Mouse (Mus musculus): ENCODE data around the gene Exosc9. TPM values are rescaled to one million over a fixed set of nuclear protein-coding genes. Genes with fewer than 3 reads are reported as not detected.

Gene Exosc9
- 2.1 and 3.9 TPM in 2 replicates for polyA plus RNA-seq (2012; rRNA removed)

DNA sequence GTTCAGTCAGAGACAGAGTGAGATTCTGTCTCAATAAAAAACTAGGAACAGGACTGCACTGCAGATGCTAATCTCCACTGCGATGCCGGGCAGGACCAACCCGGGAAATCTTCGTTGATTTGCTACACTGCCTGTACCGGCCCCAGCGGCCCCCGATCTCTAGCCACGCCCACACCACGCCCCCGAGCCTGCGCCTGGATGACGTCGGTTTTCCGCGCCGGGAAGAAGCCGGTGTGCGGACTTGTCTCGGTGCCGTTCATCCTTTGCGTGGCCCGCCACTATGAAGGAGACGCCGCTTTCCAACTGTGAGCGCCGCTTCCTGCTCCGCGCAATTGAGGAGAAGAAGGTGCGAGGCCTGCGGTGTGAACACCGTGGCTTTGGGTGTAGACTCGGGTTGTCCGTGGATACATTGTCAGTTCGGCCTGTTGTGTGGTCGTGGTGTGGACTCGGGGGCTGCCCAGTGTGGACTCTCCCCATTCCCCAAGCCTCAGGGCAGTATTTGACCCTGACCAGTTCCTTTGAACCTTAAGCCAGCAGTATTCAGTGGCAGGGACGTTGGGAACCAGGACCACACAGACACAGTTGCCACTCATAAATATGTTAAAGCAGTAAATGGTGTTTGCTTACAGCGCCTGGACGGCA lies at the start of gene Exosc9:
Exosc9 (plus strand) TSS at position 201 of the 642 bp plus-strand sequence.
- under 1% methylated on average over 39 of the region's 39 CpGs for WGBS
- peaks cover 27% of the 10 kb centered on the region for H3K36me3 ChIP-seq (ENCODE audit: control insufficient read depth, insufficient read depth, low read length)
- H3K27ac ChIP-seq (ENCODE audit: insufficient read depth, low read depth, low read length): no peak within 1 kb of the TSS
- TF ChIP-seq CTCF (IDR thresholded peaks at IDR 0.05; ENCODE audit: extremely low read depth, insufficient read length, insufficient replicate concordance, low read depth, low read length) (no peak), POLR2A (IDR thresholded peaks at IDR 0.05; ENCODE audit: low read depth, low read length) (peak; percentile 39; the same call in 1 of the 2 replicates)
- peaks cover 8% of the 10 kb centered on the region for H3K4me1 ChIP-seq (ENCODE audit: control insufficient read depth, insufficient read depth, insufficient read length, low read length)
- peak within 1 kb of the TSS; percentile 96 for H3K4me3 ChIP-seq (ENCODE audit: low read depth, low read length)
- H3K27me3 ChIP-seq (ENCODE audit: control insufficient read depth, insufficient read depth, low read length): no peaks in the 10 kb centered on the region

DNA sequence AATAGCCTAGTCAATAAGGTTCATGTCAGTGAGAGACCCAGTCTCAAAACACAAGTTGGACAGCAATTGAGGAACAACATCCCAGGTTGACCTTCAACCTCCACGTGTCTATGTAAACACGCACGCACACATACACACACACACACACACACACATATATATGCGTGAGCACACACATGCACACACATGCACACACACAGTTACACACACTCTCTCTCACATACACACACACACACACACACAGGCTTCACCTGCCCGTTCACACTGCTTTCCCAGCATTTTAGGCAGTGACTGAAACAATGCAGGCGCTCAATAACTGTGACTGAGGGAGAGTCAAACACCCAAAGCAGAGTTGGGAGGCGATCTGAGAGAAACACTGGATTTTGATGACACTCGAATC lies 47.1 kb upstream of the Exosc9 start:
- peaks cover 3% of the 10 kb centered on the region; the same call in 1 of the 2 replicates for H3K4me1 ChIP-seq (ENCODE audit: control insufficient read depth, insufficient read depth, insufficient read length, low read length)
- H3K27me3 ChIP-seq (ENCODE audit: control insufficient read depth, insufficient read depth, low read length): no peaks in the 10 kb centered on the region
- H3K36me3 ChIP-seq (ENCODE audit: control insufficient read depth, insufficient read depth, low read length): no peaks in the 10 kb centered on the region
- WGBS: 85% methylated on average over 8 of the region's 8 CpGs
- no peak overlapping the region for H3K4me3 ChIP-seq (ENCODE audit: low read depth, low read length)
- TF ChIP-seq POLR2A (IDR thresholded peaks at IDR 0.05; ENCODE audit: low read depth, low read length): no peak
- TF ChIP-seq CTCF (IDR thresholded peaks at IDR 0.05; ENCODE audit: extremely low read depth, insufficient read length, insufficient replicate concordance, low read depth, low read length): no peak
- H3K27ac ChIP-seq (ENCODE audit: insufficient read depth, low read depth, low read length): no peak overlapping the region

DNA sequence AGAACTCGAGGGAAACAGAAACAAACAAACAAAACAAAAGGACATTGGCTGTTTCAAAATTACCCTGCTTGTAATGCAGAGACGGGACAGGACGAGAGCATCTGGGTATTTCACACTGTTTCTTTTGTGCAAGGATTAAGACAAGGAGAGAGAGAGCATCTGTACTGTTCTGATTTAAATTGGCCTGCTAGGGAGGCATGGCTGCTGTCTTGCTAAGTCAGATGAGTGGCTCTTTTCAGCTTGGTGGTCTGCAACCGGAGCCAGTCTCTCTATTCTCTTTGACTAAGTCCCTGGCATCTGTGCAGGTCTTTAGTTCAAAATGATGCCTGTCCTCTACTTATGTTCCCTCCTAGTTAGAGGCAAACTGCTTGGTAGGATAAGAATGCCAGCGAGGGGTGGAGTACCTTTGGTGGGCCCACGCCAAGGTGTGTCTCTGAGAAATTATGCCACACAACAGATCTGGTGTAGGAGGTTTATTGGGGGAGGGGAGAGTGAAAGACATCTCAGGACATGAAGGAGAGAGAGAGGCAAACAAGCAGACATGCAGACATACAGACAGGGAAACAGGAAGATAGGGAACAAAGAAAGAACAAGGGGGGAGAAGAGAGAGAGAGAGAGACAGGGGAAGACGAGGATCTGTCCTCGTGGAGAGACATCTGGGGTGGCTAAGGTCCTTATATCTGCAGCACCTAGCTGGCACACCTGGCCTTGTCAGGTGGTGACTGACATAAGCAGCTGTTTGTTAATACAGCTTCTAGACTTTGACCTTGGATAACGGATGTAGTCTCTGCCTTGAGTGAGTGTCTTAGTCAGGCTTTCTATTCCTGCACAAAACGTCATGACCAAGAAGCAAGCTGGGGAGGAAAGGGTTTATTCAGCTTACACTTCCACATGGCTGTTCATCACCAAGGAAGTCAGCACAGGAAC lies 46.3 kb upstream of the Exosc9 start:
- WGBS: 39% methylated on average over 10 of the region's 10 CpGs
- H3K27ac ChIP-seq (ENCODE audit: insufficient read depth, low read depth, low read length): no peak overlapping the region
- H3K4me1 ChIP-seq (ENCODE audit: control insufficient read depth, insufficient read depth, insufficient read length, low read length): peaks cover 3% of the 10 kb centered on the region; the same call in 1 of the 2 replicates
- no peak overlapping the region for H3K4me3 ChIP-seq (ENCODE audit: low read depth, low read length)
- no peaks in the 10 kb centered on the region for H3K27me3 ChIP-seq (ENCODE audit: control insufficient read depth, insufficient read depth, low read length)
- no peaks in the 10 kb centered on the region for H3K36me3 ChIP-seq (ENCODE audit: control insufficient read depth, insufficient read depth, low read length)
- TF ChIP-seq CTCF (IDR thresholded peaks at IDR 0.05; ENCODE audit: extremely low read depth, insufficient read length, insufficient replicate concordance, low read depth, low read length) (no peak), POLR2A (IDR thresholded peaks at IDR 0.05; ENCODE audit: low read depth, low read length) (no peak)

DNA sequence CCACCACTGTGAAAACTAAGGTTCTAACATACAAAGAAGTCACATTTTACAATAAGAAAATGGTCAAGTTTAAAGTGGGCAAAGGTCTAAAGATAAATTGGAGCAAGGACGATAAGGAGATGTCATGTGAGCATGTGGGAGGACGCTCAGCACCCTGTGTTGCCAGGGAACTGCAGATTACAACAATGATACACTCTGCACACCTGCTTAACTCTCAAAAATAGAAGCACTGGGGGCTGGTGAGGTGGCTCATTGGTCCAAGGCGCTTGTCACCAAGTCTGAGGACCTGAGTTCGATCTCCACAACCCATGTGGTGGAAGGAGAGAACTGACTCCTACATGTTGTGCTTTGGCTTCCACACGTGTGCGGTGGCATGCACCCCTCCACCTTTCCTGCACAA lies 40.9 kb upstream of the Exosc9 start:
- Histone ChIP-seq H3K27me3 (ENCODE audit: control insufficient read depth, insufficient read depth, low read length) (no peaks in the 10 kb centered on the region), H3K4me1 (ENCODE audit: control insufficient read depth, insufficient read depth, insufficient read length, low read length) (peaks cover 3% of the 10 kb centered on the region; the same call in 1 of the 2 replicates), H3K27ac (ENCODE audit: insufficient read depth, low read depth, low read length) (no peak overlapping the region), H3K36me3 (ENCODE audit: control insufficient read depth, insufficient read depth, low read length) (no peaks in the 10 kb centered on the region), H3K4me3 (ENCODE audit: low read depth, low read length) (no peak overlapping the region)
- 36% methylated on average over 6 of the region's 6 CpGs for WGBS
- TF ChIP-seq CTCF (IDR thresholded peaks at IDR 0.05; ENCODE audit: extremely low read depth, insufficient read length, insufficient replicate concordance, low read depth, low read length): no peak
- no peak for TF ChIP-seq POLR2A (IDR thresholded peaks at IDR 0.05; ENCODE audit: low read depth, low read length)

DNA sequence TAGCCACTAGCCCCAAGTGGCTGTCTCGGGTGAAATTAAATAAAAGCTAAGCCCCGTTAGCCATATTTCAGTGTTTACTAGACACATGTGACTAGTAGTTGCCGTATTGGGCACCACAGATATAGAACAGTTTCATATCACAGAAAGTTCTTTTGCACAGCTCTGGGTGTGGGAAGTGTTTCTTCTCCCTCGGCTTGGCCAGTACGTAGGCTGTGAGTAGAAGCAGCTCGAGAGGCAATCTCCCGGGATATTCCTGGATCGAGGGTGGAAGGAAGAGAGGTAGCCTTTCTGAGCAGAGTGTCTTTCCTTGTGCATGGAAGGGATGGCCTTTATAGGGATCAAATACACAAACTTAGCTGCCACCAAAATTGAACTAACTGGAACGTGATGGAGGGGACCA lies 36.2 kb upstream of the Exosc9 start:
- H3K4me1 ChIP-seq (ENCODE audit: control insufficient read depth, insufficient read depth, insufficient read length, low read length): peaks cover 7% of the 10 kb centered on the region
- 84% methylated on average over 9 of the region's 9 CpGs for WGBS

DNA sequence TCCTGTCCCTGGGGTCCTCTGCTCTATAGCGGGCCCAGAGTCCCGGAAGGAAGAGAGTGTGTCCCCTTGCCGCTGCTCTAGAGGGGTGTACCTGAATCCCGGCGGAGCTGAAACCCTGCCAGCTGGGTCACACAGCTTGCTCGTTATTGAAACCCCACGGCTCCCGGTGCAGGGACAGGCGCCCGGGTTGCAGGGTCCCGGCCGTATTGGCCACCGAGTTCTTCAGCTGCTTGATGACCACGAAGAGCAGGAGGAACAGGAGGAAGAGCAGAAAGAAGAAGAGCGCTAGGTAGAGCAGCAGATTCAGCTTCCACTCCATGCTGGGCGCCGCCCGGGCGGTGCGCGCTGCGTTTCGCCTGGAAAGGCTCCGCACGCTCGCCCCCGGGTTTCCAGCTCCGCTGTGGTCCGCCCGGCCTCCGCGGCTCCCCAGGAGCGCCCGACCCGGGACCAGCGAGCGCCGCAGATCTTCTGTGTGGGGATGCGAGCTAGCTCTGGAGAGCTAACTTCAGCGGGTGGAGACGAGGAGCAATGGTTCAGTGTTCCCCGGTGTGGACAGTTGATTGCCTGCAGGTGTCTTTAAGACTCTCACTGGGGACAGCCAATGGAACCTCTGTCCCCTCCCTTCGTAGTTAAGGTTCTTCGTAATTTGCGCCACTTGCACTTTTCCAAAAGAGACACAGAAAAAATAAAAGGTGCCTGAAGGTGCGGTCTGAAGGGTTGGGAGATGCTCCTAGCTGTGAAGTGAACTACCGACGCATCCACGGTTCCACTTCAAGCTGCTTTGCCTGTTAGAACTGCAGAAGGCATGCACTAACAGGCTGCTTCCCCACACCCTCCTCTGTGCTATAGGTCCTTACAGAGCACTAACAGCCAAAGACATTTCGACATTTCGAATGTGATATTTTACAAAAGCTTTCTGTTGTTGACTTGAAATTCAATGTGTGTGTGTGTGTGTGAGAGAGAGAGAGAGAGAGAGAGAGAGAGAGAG lies 31.0 kb upstream of the Exosc9 start, which contains the start of gene Gm11549:
Gm11549 (minus strand) TSS at position 741 of the 988 bp plus-strand sequence.
- Histone ChIP-seq H3K36me3 (ENCODE audit: control insufficient read depth, insufficient read depth, low read length) (no peaks in the 10 kb centered on the region), H3K27ac (ENCODE audit: insufficient read depth, low read depth, low read length) (no peak within 1 kb of the TSS), H3K27me3 (ENCODE audit: control insufficient read depth, insufficient read depth, low read length) (peaks cover 21% of the 10 kb centered on the region), H3K4me3 (ENCODE audit: low read depth, low read length) (peak within 1 kb of the TSS; percentile 44), H3K4me1 (ENCODE audit: control insufficient read depth, insufficient read depth, insufficient read length, low read length) (peaks cover 4% of the 10 kb centered on the region)
- TF ChIP-seq CTCF (IDR thresholded peaks at IDR 0.05; ENCODE audit: extremely low read depth, insufficient read length, insufficient replicate concordance, low read depth, low read length): no peak
- no peak for TF ChIP-seq POLR2A (IDR thresholded peaks at IDR 0.05; ENCODE audit: low read depth, low read length)
- WGBS: 2% methylated on average over 51 of the region's 51 CpGs

More for the DNA sequence above, 36.2 kb upstream of the Exosc9 start:
- Histone ChIP-seq H3K4me3 (ENCODE audit: low read depth, low read length) (no peak overlapping the region), H3K27ac (ENCODE audit: insufficient read depth, low read depth, low read length) (no peak overlapping the region), H3K36me3 (ENCODE audit: control insufficient read depth, insufficient read depth, low read length) (no peaks in the 10 kb centered on the region), H3K27me3 (ENCODE audit: control insufficient read depth, insufficient read depth, low read length) (peaks cover 13% of the 10 kb centered on the region)
- no peak for TF ChIP-seq CTCF (IDR thresholded peaks at IDR 0.05; ENCODE audit: extremely low read depth, insufficient read length, insufficient replicate concordance, low read depth, low read length)
- no peak for TF ChIP-seq POLR2A (IDR thresholded peaks at IDR 0.05; ENCODE audit: low read depth, low read length)
